Mouse (Mus musculus) intestine, postnatal 0 days (tissue): ENCODE results near the gene Nuak1. TPM values are rescaled to one million over a fixed set of nuclear protein-coding genes. Genes with fewer than 3 reads are reported as not detected.

Experiments
- ATAC-seq: fragments of 200-750 bp; cut with Nextera tagmentation; 2 replicates; pipeline ENCODE4 v1.8.0; 2017; ENCODE audit warnings: mild to moderate bottlenecking, moderate TSS enrichment, moderate library complexity
- H3K27ac ChIP-seq: fragments of 300-500 bp; sonication (generic); 2 replicates; pipeline ENCODE4 v1.5.1; 2014; ENCODE audit warnings: mild to moderate bottlenecking, low read depth, low read length, moderate library complexity
- H3K27me3 ChIP-seq: fragments of 300-500 bp; sonication (generic); replicated peaks from 2 replicates; pipeline ENCODE4 v1.6.1; 2014; ENCODE audit warnings: low read length, mixed read lengths; ENCODE audit not compliant: control insufficient read depth, insufficient read depth
- H3K36me3 ChIP-seq: fragments of 300-500 bp; sonication (generic); 2 replicates; pipeline ENCODE4 v1.6.1; 2014; ENCODE audit warnings: mild to moderate bottlenecking, moderate library complexity; ENCODE audit not compliant: control insufficient read depth, insufficient read depth
- H3K4me1 ChIP-seq: fragments of 300-500 bp; sonication (generic); replicated peaks from 2 replicates; pipeline ENCODE4 v1.6.1; 2014; ENCODE audit warnings: antibody characterized with exemption, low read length, mixed read lengths; ENCODE audit not compliant: control insufficient read depth, insufficient read depth
- H3K4me2 ChIP-seq: fragments of 300-500 bp; sonication (generic); replicated peaks from 2 replicates; pipeline ENCODE4 v1.6.1; 2014; ENCODE audit warnings: low read depth, mild to moderate bottlenecking, moderate library complexity
- H3K4me3 ChIP-seq: fragments of 300-500 bp; sonication (generic); 2 replicates; pipeline ENCODE4 v1.5.1; 2014; ENCODE audit warnings: low read depth, low read length
- H3K9ac ChIP-seq: fragments of 300-500 bp; sonication (generic); 2 replicates; pipeline ENCODE4 v1.6.1; 2014; ENCODE audit warnings: mild to moderate bottlenecking, low read depth, low read length
- H3K9me3 ChIP-seq: fragments of 300-500 bp; sonication (generic); 2 replicates; pipeline ENCODE4 v1.6.1; 2016; ENCODE audit warnings: mixed run types; ENCODE audit not compliant: control insufficient read depth
- CTCF ChIP-seq: sonication (generic); IDR thresholded peaks from 2 replicates; pipeline ENCODE4 v1.5.1; 2016; ENCODE audit warnings: low read depth, mild to moderate bottlenecking, control low read depth, antibody characterized with exemption, moderate library complexity
- WGBS: fragments of 180-500 bp; shearing (Covaris S2); extraction: QIAGEN DNeasy Blood & Tissue Kit; methylation state at CpG from one replicate; pipeline ENCODE4 v1.1.7; 2014; 5-methylcytosine and 5-hydroxymethylcytosine counted together
- polyA plus RNA-seq: library from polyadenylated mRNA; unstranded; fragments of >200 nt; fragmentation: Nextera tagmentation; extraction: Ambion mirVana; gene quantifications from 2 replicates; pipeline ENCODE4 v1.2.1, GENCODE M21; 2015

Nuak1 gene
- polyA plus RNA-seq, 1 experiment from 2014 or later, result 0.37 TPM

DNA sequence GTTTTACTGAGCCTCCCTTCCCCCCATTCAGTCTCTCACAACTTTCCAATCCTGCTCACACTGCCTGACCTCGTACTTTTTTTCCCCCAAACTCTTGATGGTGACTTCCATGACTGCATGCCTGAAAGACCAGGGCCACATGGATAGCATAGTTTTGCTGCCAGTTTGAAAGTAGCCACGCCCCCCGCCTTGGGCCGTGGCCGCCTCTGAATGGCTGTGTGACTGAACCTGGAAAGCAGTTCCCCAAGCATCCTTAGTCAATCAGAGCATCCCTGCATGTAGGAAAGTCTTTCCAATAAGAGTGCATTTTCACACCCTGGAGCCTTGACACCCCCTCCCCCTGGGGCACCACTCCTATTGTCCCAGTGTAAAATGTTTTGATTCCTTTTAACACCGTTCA lies 116.4 kb downstream of the Nuak1 start:
- Histone ChIP-seq H3K4me2 (no peak overlapping the region), H3K27ac (no peak overlapping the region), H3K9me3 (no peaks in the 10 kb centered on the region), H3K27me3 (no peaks in the 10 kb centered on the region), H3K9ac (no peak overlapping the region), H3K4me1 (no peaks in the 10 kb centered on the region), H3K4me3 (no peak overlapping the region), H3K36me3 (no peaks in the 10 kb centered on the region)
- no peak for ATAC-seq
- 67% methylated on average over 6 of the region's 6 CpGs for WGBS
- TF ChIP-seq CTCF, result no peak

Other genes with a start within 250 kb of the Nuak1 start
- gene Ckap4, start 93.5 kb upstream of the Nuak1 start, polyA plus RNA-seq, result 23.3 and 24.0 TPM in 2 replicates
- gene Tcp11l2, start 136.0 kb upstream of the Nuak1 start, polyA plus RNA-seq, result 8.2 and 10.0 TPM in 2 replicates
- gene Polr3b, start 181.7 kb upstream of the Nuak1 start, polyA plus RNA-seq, result 3.3 and 4.2 TPM in 2 replicates